Mouse (Mus musculus): ENCODE data around the gene Cln3. TPM values are rescaled to one million over a fixed set of nuclear protein-coding genes. Genes with fewer than 3 reads are reported as not detected.

The Cln3 gene
- total and polyA plus RNA-seq, 3 experiments = 19.1 to 47.2 (median 20.7) TPM

- dilution Hi-C loops (cut with MboI; ENCODE audit: extremely low pct_ligation_motif_present, extremely low pct_unique_long_range_greater_than_20kb, low sequenced_read_pairs) = no loop called here
- in situ Hi-C loops (cut with MboI; ENCODE audit: low pct_ligation_motif_present, low pct_unique_long_range_greater_than_20kb, low sequenced_read_pairs) = no loop called here
- no peak for DNase-seq (ENCODE audit: extremely low read depth)
- Histone ChIP-seq H3K79me2 (replicated peaks; ENCODE audit: control insufficient read depth, extremely low read depth, insufficient read depth, poor library complexity, severe bottlenecking) (no peaks in the 10 kb centered on the region), H3K36me3 (replicated peaks in 1 of 2; ENCODE audit: control insufficient read depth in 1 of 2, insufficient read depth in 1 of 2, low read length in 1 of 2) (no peaks in the 10 kb centered on the region), H3K27me3 (replicated peaks) (no peaks in the 10 kb centered on the region), H3K9me3 (replicated peaks; ENCODE audit: low read length) (peaks cover 1% of the 10 kb centered on the region), H3K27ac (ENCODE audit: insufficient read depth, low read depth) (no peak overlapping the region), H3K4me3 (replicated peaks in 1 of 3; ENCODE audit: low read depth in 2 of 3, low read length in 2 of 3, poor library complexity in 1 of 3) (no peak overlapping the region), H3K9ac (ENCODE audit: insufficient read depth, low read depth) (no peak overlapping the region), H3K4me2 (ENCODE audit: insufficient read depth, low read depth, poor library complexity, severe bottlenecking) (no peak overlapping the region), H3K4me1 (ENCODE audit: control insufficient read depth in 1 of 2, insufficient read depth in 2 of 2) (peaks cover 14 to 22% of the 10 kb centered on the region in 2 experiments)
- TF ChIP-seq MAX (IDR thresholded peaks at IDR 0.05; ENCODE audit: low read length) (no peak), JUN (IDR thresholded peaks at IDR 0.05; ENCODE audit: insufficient read depth, low read depth, low read length) (no peak), POLR2A (IDR thresholded peaks at IDR 0.05; ENCODE audit: low read depth, low read length) (no peak), GABPA (IDR thresholded peaks at IDR 0.05; ENCODE audit: insufficient replicate concordance, low read depth, low read length) (no peak), BHLHE40 (IDR thresholded peaks at IDR 0.05; ENCODE audit: low read depth, low read length) (no peak), RCOR1 (conservative IDR thresholded peaks at IDR 0.05; ENCODE audit: low read depth, low read length) (no peak), ELF1 (IDR thresholded peaks at IDR 0.05; ENCODE audit: low read depth, low read length) (no peak), MAFK (IDR thresholded peaks at IDR 0.05; ENCODE audit: insufficient replicate concordance, low read length) (no peak), EP300 (IDR thresholded peaks at IDR 0.05; ENCODE audit: low read length) (no peak), IRF4 (IDR thresholded peaks at IDR 0.05; ENCODE audit: low read depth, low read length) (no peak), ZC3H11A (IDR thresholded peaks at IDR 0.05; ENCODE audit: low read depth, low read length) (no peak), TBP (conservative IDR thresholded peaks at IDR 0.05; ENCODE audit: low read depth, low read length) (no peak), CHD2 (IDR thresholded peaks at IDR 0.05; ENCODE audit: low read length) (no peak), JUND (conservative IDR thresholded peaks at IDR 0.05; ENCODE audit: low read depth, low read length) (no peak), MYC (IDR thresholded peaks at IDR 0.05; ENCODE audit: low read depth, low read length) (no peak), MEF2A (IDR thresholded peaks at IDR 0.05; ENCODE audit: borderline replicate concordance, low read depth, low read length) (no peak), ZMIZ1 (IDR thresholded peaks at IDR 0.05; ENCODE audit: low read depth, low read length) (no peak)
Observed at GRCm38 (mm10) chr7:126607796-126608195, 22.2 kb upstream of the Cln3 start.

- H3K36me3 ChIP-seq (replicated peaks in 1 of 2; ENCODE audit: control insufficient read depth in 1 of 2, insufficient read depth in 1 of 2, low read length in 1 of 2) = no peaks in the 10 kb centered on the region
- DNase-seq (ENCODE audit: extremely low read depth) = no peak
- H3K27ac ChIP-seq (ENCODE audit: insufficient read depth, low read depth) = no peak overlapping the region
- no peaks in the 10 kb centered on the region for H3K9me3 ChIP-seq (replicated peaks; ENCODE audit: low read length)
- H3K9ac ChIP-seq (ENCODE audit: insufficient read depth, low read depth) = no peak overlapping the region
- in situ Hi-C loops (cut with MboI; ENCODE audit: low pct_ligation_motif_present, low pct_unique_long_range_greater_than_20kb, low sequenced_read_pairs) = no loop called here
- H3K79me2 ChIP-seq (replicated peaks; ENCODE audit: control insufficient read depth, extremely low read depth, insufficient read depth, poor library complexity, severe bottlenecking) = no peaks in the 10 kb centered on the region
- dilution Hi-C loops (cut with MboI; ENCODE audit: extremely low pct_ligation_motif_present, extremely low pct_unique_long_range_greater_than_20kb, low sequenced_read_pairs) = no loop called here
- H3K27me3 ChIP-seq (replicated peaks) = no peaks in the 10 kb centered on the region
- H3K4me2 ChIP-seq (ENCODE audit: insufficient read depth, low read depth, poor library complexity, severe bottlenecking) = no peak overlapping the region
- no peak for TF ChIP-seq JUND (conservative IDR thresholded peaks at IDR 0.05; ENCODE audit: low read depth, low read length)
- no peak for TF ChIP-seq PAX5 (IDR thresholded peaks at IDR 0.05; ENCODE audit: low read length)
- no peak for TF ChIP-seq RAD21 (IDR thresholded peaks at IDR 0.05; ENCODE audit: low read depth, low read length)
- TF ChIP-seq ETS1 (conservative IDR thresholded peaks at IDR 0.05; ENCODE audit: low read depth, low read length) = no peak
- TF ChIP-seq MAZ (IDR thresholded peaks at IDR 0.05; ENCODE audit: low read depth, low read length) = no peak
- no peak for TF ChIP-seq NELFE (IDR thresholded peaks at IDR 0.05; ENCODE audit: low read depth, low read length)
- no peak for TF ChIP-seq ZC3H11A (IDR thresholded peaks at IDR 0.05; ENCODE audit: low read depth, low read length)
- TF ChIP-seq MAX (IDR thresholded peaks at IDR 0.05; ENCODE audit: low read length) = no peak
- no peak for TF ChIP-seq MAFK (IDR thresholded peaks at IDR 0.05; ENCODE audit: insufficient replicate concordance, low read length)
- no peak for TF ChIP-seq SMC3 (IDR thresholded peaks at IDR 0.05; ENCODE audit: low read depth, low read length)
- no peak for TF ChIP-seq EP300 (IDR thresholded peaks at IDR 0.05; ENCODE audit: low read length)
- TF ChIP-seq CHD2 (IDR thresholded peaks at IDR 0.05; ENCODE audit: low read length) = no peak
- no peak for TF ChIP-seq TCF12 (IDR thresholded peaks at IDR 0.05; ENCODE audit: low read depth, low read length)
- TF ChIP-seq POLR2A (IDR thresholded peaks at IDR 0.05; ENCODE audit: low read depth, low read length) = no peak
- TF ChIP-seq BHLHE40 (IDR thresholded peaks at IDR 0.05; ENCODE audit: low read depth, low read length) = no peak
- H3K4me1 ChIP-seq (ENCODE audit: control insufficient read depth in 1 of 2, insufficient read depth in 2 of 2) = peaks cover 19 to 29% of the 10 kb centered on the region in 2 experiments
- no peak overlapping the region for H3K4me3 ChIP-seq (replicated peaks in 1 of 3; ENCODE audit: low read depth in 2 of 3, low read length in 2 of 3, poor library complexity in 1 of 3)
Observed at GRCm38 (mm10) chr7:126607064-126607463, 21.4 kb upstream of the Cln3 start.
